Mouse (Mus musculus) cerebellum, postnatal 36 days (tissue): ENCODE data around the gene Gtpbp1.

Experiments
- DNase-seq, 2 experiments: peaks; one replicate each; pipeline ENCODE4 v3.0.0; 2021 to 2022; ENCODE audit warnings: mixed read lengths in 2 of 2

Gtpbp1 gene

DNA sequence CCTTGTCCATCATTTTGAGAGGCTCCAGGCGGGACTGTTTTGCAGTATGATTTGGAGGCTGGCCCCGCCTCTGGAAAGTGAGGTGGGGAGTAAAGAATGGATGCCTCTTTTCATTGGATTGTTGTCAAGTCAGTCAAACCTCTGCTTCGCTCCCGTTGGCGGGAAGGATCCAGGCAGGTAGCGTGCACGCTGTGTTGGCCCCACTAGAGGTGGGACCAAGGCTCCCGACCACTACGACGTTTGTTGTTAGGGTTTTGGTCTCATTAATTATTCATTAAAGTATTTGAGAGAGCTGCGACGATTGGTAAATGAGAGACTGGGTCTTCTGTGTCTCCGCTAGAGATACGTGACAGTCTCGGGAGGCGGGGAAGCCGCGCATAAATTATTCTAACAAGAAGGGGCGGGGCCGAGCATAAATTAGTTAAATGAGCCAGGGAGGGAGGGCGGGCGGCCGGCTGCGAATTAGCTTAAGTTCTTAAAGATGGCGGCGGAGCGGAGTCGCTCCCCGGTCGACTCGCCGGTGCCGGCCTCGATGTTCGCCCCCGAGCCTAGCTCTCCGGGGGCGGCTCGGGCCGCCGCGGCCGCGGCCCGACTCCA is at the start of gene Gtpbp1:
Gtpbp1 (plus strand) TSS at position 420 of the 597 bp plus-strand sequence.
- DNase-seq, result peak; percentile 96 to 98

GRCm38 (mm10) chr15:79641135-79641817 is 49.4 kb upstream of the Gtpbp1 start:
- DNase-seq, result no peak

- no peak for DNase-seq
These were observed 45.2 kb upstream of the Gtpbp1 start for GRCm38 (mm10) chr15:79645483-79645882.

- no peak for DNase-seq
These were observed 42.5 kb upstream of the Gtpbp1 start for GRCm38 (mm10) chr15:79648130-79648529.

DNA sequence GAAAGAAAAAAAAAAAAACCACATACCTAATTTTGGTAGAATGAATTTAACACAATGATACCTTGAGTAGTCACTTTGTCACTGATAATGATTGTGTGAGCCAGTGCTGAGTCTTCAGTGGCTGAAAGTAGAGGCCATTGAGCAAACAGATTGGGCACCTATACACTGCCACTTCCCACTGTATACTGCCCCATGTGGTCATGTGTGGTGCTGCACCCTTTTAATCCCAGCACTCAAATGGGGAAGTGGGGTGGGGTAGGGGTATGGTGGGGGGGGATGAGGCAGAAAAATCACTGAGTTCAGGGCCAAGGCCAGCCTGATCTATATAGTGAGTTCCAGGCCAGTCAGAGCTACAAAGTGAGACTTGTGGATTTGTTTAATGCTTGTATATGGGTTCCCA is 40.1 kb upstream of the Gtpbp1 start:
- DNase-seq, result peak; percentile 21 to 30

DNA sequence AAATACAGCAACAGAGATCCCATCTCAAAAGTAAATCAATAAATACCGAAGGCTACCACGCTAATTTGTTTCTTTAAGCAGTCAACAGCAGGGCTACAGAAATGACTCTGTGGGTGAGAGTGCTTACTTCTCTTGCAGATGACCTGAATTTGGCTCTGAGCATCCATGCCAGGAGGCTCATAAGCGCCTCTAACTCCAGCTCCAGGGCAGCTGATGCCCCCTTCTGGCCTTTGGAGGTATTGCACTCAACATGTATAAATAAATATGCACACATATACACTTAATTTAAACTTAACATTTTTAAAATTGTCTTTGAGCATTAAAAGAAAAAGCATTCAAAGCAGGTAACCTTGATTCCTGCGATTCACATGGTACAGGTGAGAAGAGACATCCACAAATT is 39.2 kb upstream of the Gtpbp1 start:
- DNase-seq, result no peak

- no peak for DNase-seq
These were observed 34.2 kb upstream of the Gtpbp1 start for GRCm38 (mm10) chr15:79656451-79656850.

DNA sequence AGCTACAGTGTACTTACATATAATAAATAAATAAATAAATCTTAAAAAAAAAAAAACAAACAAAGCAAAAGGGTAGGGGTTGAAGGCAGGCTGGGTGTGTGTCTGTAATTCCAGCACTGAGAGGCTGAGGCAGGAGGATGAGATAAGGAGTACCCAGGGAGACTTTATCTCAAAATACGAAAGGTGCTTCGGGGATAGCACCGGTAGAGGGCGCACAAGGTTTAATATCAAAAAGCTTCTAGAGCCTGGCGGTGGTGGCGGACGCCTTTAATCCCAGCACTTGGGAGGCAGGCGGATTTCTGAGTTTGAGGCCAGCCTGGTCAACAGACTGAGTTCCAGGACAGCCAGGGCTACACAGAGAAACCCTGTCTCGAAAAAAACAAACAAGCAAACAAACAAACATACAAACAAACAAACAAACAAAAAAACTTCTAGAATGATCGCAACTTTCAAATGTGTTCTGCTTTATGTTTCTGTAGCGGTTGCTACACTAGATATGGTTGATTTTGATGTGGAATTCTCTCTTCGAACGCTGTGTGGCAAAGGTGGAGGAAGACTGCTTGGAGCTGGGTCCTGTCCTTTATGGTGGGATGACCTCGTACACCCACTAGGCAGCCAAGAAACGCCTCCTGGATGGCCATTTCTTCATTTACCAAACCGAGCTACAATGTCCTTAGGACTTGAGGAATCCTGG is 32.7 kb upstream of the Gtpbp1 start:
- DNase-seq, result peak; percentile 89 to 94

DNA sequence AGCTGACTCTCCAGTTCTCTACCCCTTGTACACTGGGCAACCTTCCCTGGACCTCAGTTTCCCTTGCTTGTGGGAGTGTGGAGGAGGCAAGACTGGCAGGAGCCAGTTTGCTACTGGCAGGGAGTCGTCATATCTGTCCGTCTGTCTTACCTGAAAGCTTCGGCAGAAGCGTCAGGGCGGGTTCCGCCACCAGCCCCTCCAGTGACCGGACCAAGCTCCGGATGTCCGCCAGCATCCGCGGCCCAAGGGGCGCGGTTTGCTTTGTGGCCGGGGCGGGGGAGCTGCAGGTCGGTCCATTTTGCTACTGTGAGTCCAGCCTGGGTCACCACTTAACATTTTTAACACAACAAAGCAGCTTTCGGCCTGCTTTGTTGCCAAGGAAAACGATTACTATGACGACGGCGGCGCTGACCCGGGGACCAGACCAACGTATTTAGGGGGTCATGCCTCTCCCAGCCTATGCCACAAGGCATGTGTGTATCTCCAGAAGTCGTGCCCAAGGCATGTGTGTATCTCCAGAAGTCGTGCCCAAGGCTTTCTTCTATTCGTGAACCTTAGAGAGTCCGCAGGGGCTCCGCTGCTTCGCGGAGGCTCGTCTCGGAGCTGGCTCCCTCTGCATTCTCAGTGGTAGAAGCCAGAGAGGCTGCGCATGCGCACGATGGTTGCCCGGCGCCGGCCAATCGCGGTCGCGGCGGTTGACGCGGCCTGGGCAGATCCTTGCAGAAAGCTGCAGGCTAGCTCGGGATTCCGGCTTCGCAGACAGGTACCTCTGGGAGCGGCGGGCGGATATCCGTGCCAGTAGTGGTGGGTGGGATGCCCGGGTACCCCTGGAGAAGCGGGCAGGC is 31.9 kb upstream of the Gtpbp1 start, which contains the start of the genes Fam227a and Cby1:
Fam227a (minus strand) TSS at position 426 of the 845 bp plus-strand sequence.
Cby1 (plus strand) TSS at position 669 of the 845 bp plus-strand sequence.
- DNase-seq, result peak; percentile 97 to 99

- DNase-seq, result peak; percentile 29 to 42
These were observed 28.8 kb upstream of the Gtpbp1 start for GRCm38 (mm10) chr15:79661852-79662251.

- no peak for DNase-seq
These were observed 26.0 kb upstream of the Gtpbp1 start for GRCm38 (mm10) chr15:79664666-79665065.

DNA sequence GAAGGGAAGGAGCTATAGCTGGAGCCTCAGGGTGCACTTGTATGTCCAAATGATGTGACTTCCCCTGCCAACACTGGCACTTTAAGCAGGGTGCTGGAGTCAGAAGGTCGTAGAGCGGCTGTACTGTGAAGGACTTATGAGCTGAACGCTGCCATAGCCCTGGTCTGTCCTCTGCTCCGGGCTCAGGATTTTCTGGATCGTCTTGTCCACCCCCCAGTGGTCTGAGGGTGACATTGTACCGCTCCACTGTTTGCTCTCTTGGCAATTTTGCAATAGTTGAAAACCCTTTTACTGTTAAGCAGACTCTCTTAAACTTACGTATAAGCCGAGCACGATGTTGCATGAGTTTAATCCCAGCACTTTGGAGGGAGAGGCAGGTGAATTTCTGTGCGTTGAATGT is 21.4 kb upstream of the Gtpbp1 start:
- no peak for DNase-seq

GRCm38 (mm10) chr15:79670249-79670971 is 20.2 kb upstream of the Gtpbp1 start, which contains the start of gene Tomm22:
Tomm22 (plus strand) TSS chr15:79670861.
- DNase-seq, result peak; percentile 85 to 89

- DNase-seq, result no peak
These were observed 19.7 kb upstream of the Gtpbp1 start for GRCm38 (mm10) chr15:79670972-79671299.

DNA sequence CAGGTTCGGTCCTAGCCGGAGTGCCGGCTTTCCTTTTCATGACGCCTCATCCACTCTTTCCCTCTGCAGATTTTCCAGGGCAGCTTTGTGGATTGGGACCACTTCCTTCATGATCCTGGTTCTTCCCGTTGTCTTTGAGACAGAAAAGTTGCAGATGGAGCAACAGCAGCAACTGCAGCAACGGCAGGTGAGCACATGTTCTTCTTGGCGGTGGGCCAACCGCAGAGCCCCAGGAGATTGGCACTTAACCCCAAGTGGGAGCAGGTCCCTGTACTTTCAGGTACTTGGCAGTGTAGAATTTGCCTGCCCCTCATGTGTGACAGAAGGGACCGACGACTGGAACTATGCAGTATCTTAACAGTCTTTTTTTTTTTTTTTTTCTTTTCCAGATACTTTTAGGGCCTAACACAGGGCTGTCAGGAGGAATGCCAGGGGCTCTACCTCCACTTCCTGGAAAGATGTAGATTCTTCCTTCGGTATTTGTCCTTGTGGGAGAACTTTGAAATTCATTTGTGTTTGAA is 18.8 kb upstream of the Gtpbp1 start:
- DNase-seq, result peak in 1 of 2 experiments; percentile 27

DNA sequence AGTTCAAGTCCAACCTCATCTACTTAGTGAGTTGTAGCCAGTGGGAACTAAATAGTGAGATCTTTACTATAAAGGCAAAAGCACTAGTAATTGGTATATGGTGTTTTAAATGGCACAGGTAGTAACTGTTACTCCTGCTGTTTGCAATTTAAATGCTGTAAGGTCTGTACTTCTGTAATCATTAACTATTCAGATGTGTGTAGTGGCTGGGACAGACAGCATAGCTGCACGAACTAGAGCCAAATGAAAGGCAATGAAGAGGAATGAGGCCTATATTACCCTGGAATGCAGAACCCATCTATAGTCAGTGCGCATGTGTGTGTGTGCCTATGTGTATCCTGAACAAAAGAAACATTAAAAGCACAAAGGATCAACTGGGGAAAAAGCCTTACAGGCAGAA is 12.7 kb upstream of the Gtpbp1 start:
- no peak for DNase-seq

DNA sequence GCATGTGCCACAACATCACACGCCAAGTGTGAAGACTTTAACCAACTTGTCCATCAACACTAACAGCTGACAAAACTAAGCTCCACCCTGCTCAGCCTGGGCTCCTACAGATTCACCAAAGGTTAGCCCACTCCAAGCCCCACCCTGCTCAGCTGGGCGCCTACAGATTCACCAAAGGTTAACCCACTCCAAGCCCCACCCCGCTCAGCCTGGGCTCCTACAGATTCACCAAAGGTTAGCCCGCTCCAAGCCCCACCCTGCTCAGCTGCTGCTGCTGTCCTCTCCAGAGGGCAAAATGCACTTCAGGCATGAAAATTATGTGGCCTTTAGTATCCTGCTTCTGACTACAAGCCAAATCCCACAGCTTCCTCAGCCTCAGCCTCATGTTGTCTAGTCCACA is 8.7 kb upstream of the Gtpbp1 start:
- DNase-seq, result no peak

GRCm38 (mm10) chr15:79683146-79683545 is 7.5 kb upstream of the Gtpbp1 start:
- DNase-seq, result no peak

DNA sequence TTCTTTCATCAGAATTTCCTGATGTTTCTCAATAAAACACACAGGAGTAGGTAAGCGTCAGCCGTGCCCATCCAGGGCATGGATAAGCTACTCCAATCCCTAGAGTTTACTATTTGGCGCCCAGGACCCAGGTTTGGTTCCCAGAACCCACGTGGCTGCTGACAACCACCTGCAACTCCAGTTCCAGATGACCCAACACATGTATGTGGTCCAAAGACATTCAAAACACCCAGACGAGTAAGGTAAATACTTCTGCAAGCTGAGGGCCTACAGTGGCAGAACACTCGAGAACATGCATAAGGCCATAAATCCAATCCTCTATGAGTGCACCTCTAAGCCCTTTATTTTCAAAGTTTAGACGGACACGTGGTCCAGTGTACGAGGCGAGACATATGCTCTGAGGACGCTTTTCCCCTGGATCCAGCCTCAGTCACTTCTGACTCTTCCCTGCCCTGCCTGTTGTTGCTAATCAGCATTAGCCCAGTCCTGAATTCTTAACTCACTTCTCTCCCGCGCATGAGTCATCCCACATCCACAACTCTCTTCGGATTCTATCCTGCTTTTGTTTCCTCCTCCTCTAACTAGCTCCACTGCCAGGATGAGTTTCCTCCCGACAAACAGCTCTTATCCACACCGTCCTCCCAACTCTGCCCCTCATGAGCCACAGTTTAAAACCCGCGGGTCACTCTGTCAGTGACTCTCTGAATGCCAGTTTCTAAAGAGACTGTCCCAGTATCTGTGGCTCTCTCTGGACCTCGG is 6.8 kb upstream of the Gtpbp1 start:
- DNase-seq, result no peak

DNA sequence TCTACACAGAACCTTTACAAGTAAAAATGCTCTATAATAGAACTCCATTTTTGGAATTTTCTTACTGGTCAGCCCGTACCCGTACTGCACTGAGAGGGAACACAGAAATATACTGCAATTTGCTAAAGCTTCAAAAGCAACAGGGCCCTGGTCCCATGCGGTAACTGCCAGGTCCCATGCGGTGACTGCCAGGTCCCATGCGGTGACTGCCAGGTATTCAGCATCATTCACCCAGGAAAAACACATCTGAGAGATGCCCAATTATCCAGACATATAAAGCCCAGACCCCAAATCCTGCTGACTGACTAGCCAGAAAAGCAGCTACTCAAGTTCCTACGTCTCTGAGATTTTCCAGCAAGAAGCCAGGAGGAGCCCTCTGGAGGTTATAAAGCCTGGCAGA is 6.0 kb upstream of the Gtpbp1 start:
- DNase-seq, result peak; percentile 43 to 55

DNA sequence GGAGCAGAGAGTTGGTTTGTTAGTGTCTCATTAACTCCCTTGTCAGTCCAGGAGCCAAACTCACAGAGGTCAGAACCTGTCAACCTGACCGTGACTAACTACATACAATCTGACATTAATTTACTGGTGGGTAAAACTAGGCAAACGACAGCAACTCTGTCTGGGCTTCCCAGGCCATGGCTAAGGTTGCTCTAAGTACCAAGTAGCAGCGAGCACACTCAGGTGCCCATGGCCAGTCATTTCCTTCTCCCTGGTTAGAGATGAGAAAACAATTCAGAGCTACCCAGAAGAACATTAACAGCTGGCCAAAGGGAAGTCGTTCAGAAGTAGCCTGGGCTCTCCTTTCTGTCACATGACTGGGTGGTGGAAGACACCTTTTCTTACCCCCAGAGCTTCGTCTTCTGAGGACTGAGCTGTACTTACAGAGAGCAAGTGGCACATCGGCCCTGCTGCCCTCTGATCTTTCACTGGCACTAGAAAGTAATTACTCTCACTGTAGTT is 5.5 kb upstream of the Gtpbp1 start:
- DNase-seq, result no peak
